Mouse (Mus musculus) thymus, postnatal 36 days (tissue): ENCODE data around the gene Chchd2.
A peak's percentile ranks its signal among the peaks of the same experiment; 100 is the strongest.

Experiments
- DNase-seq, 2 experiments: peaks; one replicate each; pipeline ENCODE4 v3.0.0; 2022; ENCODE audit warnings: mixed read lengths in 2 of 2

The Chchd2 gene

GRCm38 (mm10) chr5:129877731-129878455 lies 9.4 kb downstream of the Chchd2 start:
- DNase-seq: no peak

- DNase-seq: no peak
Measured at GRCm38 (mm10) chr5:129875098-129875497, 12.2 kb downstream of the Chchd2 start.

GRCm38 (mm10) chr5:129873942-129874341 lies 13.3 kb downstream of the Chchd2 start:
- DNase-seq: no peak

- DNase-seq: no peak
Measured at GRCm38 (mm10) chr5:129871238-129871637, 16.0 kb downstream of the Chchd2 start.

- no peak for DNase-seq
Measured at GRCm38 (mm10) chr5:129869238-129869995, 17.9 kb downstream of the Chchd2 start.

GRCm38 (mm10) chr5:129865841-129866240 lies 21.4 kb downstream of the Chchd2 start:
- DNase-seq: no peak

- peak; percentile 36 to 44 for DNase-seq
Measured at GRCm38 (mm10) chr5:129864467-129864866, 22.8 kb downstream of the Chchd2 start.

GRCm38 (mm10) chr5:129862325-129862724 lies 24.9 kb downstream of the Chchd2 start:
- DNase-seq: no peak

GRCm38 (mm10) chr5:129856414-129856813 lies 30.9 kb downstream of the Chchd2 start:
- no peak for DNase-seq

- no peak for DNase-seq
Measured at GRCm38 (mm10) chr5:129855163-129855562, 32.1 kb downstream of the Chchd2 start.

- DNase-seq: no peak
Measured at GRCm38 (mm10) chr5:129847558-129847820, 39.8 kb downstream of the Chchd2 start.

GRCm38 (mm10) chr5:129846752-129847557 lies 40.3 kb downstream of the Chchd2 start, which contains the start of gene Sumf2:
Gene Sumf2 (plus strand): TSS chr5:129846986.
- peak; percentile 94 to 96 for DNase-seq

GRCm38 (mm10) chr5:129844848-129845247 lies 42.4 kb downstream of the Chchd2 start:
- DNase-seq: no peak
